Mouse (Mus musculus) adrenal gland, postnatal 14 days (tissue): ENCODE results near the gene Taf9b. TPM values are rescaled to one million over a fixed set of nuclear protein-coding genes. Genes with fewer than 3 reads are reported as not detected.
"Not testable (repeated sequence)": the region's sequence is repeated elsewhere in the genome, so short reads cannot be mapped to it uniquely, and the experiment has no call there.

Experiments
- DNase-seq: peaks from one replicate; pipeline ENCODE4 v3.0.0; 2021; ENCODE audit warnings: mixed read lengths
- long read RNA-seq, 2 experiments: library from polyadenylated mRNA; stranded (forward); transcript quantifications; one replicate each; pipeline ENCODE4 v2.0.0; 2021
- total RNA-seq: library from RNA; stranded (reverse); gene quantifications from 2 replicates; pipeline ENCODE4 v1.2.3, GENCODE M21; 2021

Gene Taf9b
- total RNA-seq, result 17.6 and 17.7 TPM in 2 replicates
- long read RNA-seq, experiment 1, transcript Taf9b-201 (7 exons, 2,633 nt), result major isoform, 34 of 37 reads
- long read RNA-seq, experiment 1, partial matches to known transcripts, result 1 of 37 reads
- long read RNA-seq, experiment 1, other reads (novel, unspliced or antisense), result 2 of 37 reads
- long read RNA-seq, experiment 2, transcript Taf9b-201 (7 exons, 2,633 nt), result major isoform, 17 of 22 reads
- long read RNA-seq, experiment 2, partial matches to known transcripts, result 0 of 22 reads
- long read RNA-seq, experiment 2, other reads (novel, unspliced or antisense), result 5 of 22 reads

- DNase-seq, result no peak
Measured at GRCm38 (mm10) chrX:106221058-106221457, at the start of gene Taf9b. TSS of gene Taf9b (minus strand) at chrX:106221158.

- no peak for DNase-seq
Measured at GRCm38 (mm10) chrX:106255276-106255675, 34.3 kb upstream of the Taf9b start, which contains the start of gene Fnd3c2. TSS of gene Fnd3c2 (minus strand) at chrX:106255376.

GRCm38 (mm10) chrX:106219171-106220032 is 1.6 kb downstream of the Taf9b start:
- DNase-seq, result peak; percentile 86

GRCm38 (mm10) chrX:106209100-106209499 is 11.9 kb downstream of the Taf9b start:
- DNase-seq, result no peak

- no peak for DNase-seq
Measured at GRCm38 (mm10) chrX:106198904-106199303, 22.1 kb downstream of the Taf9b start.

GRCm38 (mm10) chrX:106197308-106197707 is 23.6 kb downstream of the Taf9b start:
- no peak for DNase-seq

GRCm38 (mm10) chrX:106194361-106194760 is 26.6 kb downstream of the Taf9b start:
- DNase-seq, result not testable (repeated sequence)

GRCm38 (mm10) chrX:106190091-106190490 is 30.9 kb downstream of the Taf9b start:
- DNase-seq, result no peak

GRCm38 (mm10) chrX:106189356-106189755 is 31.6 kb downstream of the Taf9b start:
- no peak for DNase-seq

- peak; percentile 56 for DNase-seq
Measured at GRCm38 (mm10) chrX:106187737-106188136, 33.2 kb downstream of the Taf9b start.

GRCm38 (mm10) chrX:106186713-106187649 is 34.0 kb downstream of the Taf9b start, which contains the start of gene Pgk1:
TSS of gene Pgk1 (plus strand) at chrX:106187100.
- DNase-seq, result peak; percentile 92

- no peak for DNase-seq
Measured at GRCm38 (mm10) chrX:106185706-106186105, 35.3 kb downstream of the Taf9b start.

- DNase-seq, result no peak
Measured at GRCm38 (mm10) chrX:106184279-106184678, 36.7 kb downstream of the Taf9b start.

- DNase-seq, result no peak
Measured at GRCm38 (mm10) chrX:106176331-106176730, 44.6 kb downstream of the Taf9b start.

- DNase-seq, result no peak
Measured at GRCm38 (mm10) chrX:106171853-106172154, 49.2 kb downstream of the Taf9b start.

- DNase-seq, result peak; percentile 80
Measured at GRCm38 (mm10) chrX:106171106-106171852, 49.7 kb downstream of the Taf9b start.

GRCm38 (mm10) chrX:106165089-106165488 is 55.9 kb downstream of the Taf9b start:
- DNase-seq, result no peak

- no peak for DNase-seq
Measured at GRCm38 (mm10) chrX:106164555-106164954, 56.4 kb downstream of the Taf9b start.

- DNase-seq, result peak; percentile 11
Measured at GRCm38 (mm10) chrX:106163995-106164394, 57.0 kb downstream of the Taf9b start.
